Mouse (Mus musculus) liver, embryonic 11.5 days (tissue): ENCODE data around the gene Dscam. TPM values are rescaled to one million over a fixed set of nuclear protein-coding genes. Genes with fewer than 3 reads are reported as not detected.

Experiments
- ATAC-seq: fragments of 200-750 bp; cut with Nextera tagmentation; replicated peaks from 2 replicates; pipeline ENCODE4 v1.8.0; 2017; ENCODE audit warnings: moderate number of reproducible peaks, mild to moderate bottlenecking, moderate TSS enrichment, moderate library complexity; ENCODE audit not compliant: low FRiP score
- DNase-seq: peaks from one replicate; pipeline ENCODE4 v3.0.0-alpha.2; 2017; ENCODE audit warnings: low spot score
- H3K27ac ChIP-seq: fragments of 300-500 bp; sonication (generic); 2 replicates; pipeline ENCODE4 v1.5.1; 2014; ENCODE audit warnings: mild to moderate bottlenecking, low read depth, low read length, control low read depth
- H3K27me3 ChIP-seq: fragments of 300-500 bp; sonication (generic); replicated peaks from 2 replicates; pipeline ENCODE4 v1.6.1; 2014; ENCODE audit warnings: low read length, mixed read lengths; ENCODE audit not compliant: control insufficient read depth, insufficient read depth
- H3K36me3 ChIP-seq: fragments of 300-500 bp; sonication (generic); 2 replicates; pipeline ENCODE4 v1.6.1; 2014; ENCODE audit warnings: mild to moderate bottlenecking, low read length, moderate library complexity, mixed read lengths; ENCODE audit not compliant: control insufficient read depth, insufficient read depth
- H3K4me1 ChIP-seq: fragments of 300-500 bp; sonication (generic); replicated peaks from 2 replicates; pipeline ENCODE4 v1.6.1; 2014; ENCODE audit warnings: low read length, mixed read lengths; ENCODE audit not compliant: control insufficient read depth, insufficient read depth
- H3K4me2 ChIP-seq: fragments of 300-500 bp; sonication (generic); 2 replicates; pipeline ENCODE4 v1.6.1; 2014; ENCODE audit warnings: mild to moderate bottlenecking, control low read depth, moderate library complexity
- H3K4me3 ChIP-seq: fragments of 300-500 bp; sonication (generic); 2 replicates; pipeline ENCODE4 v1.5.1; 2014; ENCODE audit warnings: low read depth, low read length, control low read depth
- H3K9ac ChIP-seq: fragments of 300-500 bp; sonication (generic); 2 replicates; pipeline ENCODE4 v1.6.1; 2014; ENCODE audit warnings: low read depth, low read length, control low read depth
- H3K9me3 ChIP-seq: fragments of 300-500 bp; sonication (generic); 2 replicates; pipeline ENCODE4 v1.6.1; 2016; ENCODE audit warnings: low read length, inconsistent platforms, mixed read lengths; ENCODE audit not compliant: control insufficient read depth
- WGBS: fragments of 180-500 bp; shearing (Covaris S2); extraction: QIAGEN DNeasy Blood & Tissue Kit; methylation state at CpG from one replicate; pipeline ENCODE4 v1.1.7; 2014; 5-methylcytosine and 5-hydroxymethylcytosine counted together
- polyA plus RNA-seq: library from polyadenylated mRNA; unstranded; fragments of >200 nt; fragmentation: Nextera tagmentation; extraction: Ambion mirVana; gene quantifications from 2 replicates; pipeline ENCODE4 v1.2.1, GENCODE M21; 2014

Dscam gene
- polyA plus RNA-seq, 1 experiment from 2014 or later: 0.04 TPM

- ATAC-seq (no peak), DNase-seq (peak; percentile 24)
- Histone ChIP-seq H3K27ac (no peak overlapping the region), H3K4me2 (no peak overlapping the region), H3K9ac (no peak overlapping the region), H3K4me1 (no peaks in the 10 kb centered on the region), H3K27me3 (no peaks in the 10 kb centered on the region), H3K9me3 (no peaks in the 10 kb centered on the region), H3K36me3 (no peaks in the 10 kb centered on the region), H3K4me3 (no peak overlapping the region)
- WGBS: 76% methylated on average over 8 of the region's 8 CpGs
Observed at GRCm38 (mm10) chr16:96563350-96564257, 606.9 kb downstream of the Dscam start.

DNA sequence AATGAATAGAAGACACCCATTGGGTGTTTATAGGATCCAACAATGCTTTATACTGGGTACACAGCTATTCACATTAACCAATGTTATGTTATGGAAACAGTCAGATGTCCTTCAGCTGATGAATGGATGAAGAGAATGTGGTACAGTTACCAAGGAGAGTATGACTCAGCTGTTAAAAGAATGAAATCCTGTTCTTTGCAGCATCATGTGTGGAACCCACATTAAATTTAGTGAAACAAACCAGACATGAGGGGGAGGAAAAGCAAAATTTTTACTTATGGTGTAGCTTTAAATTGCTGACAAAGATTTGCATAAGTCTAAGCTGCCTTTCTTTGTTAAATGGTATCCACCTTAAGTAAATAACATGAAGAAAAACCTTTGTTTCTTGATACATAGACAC lies 610.8 kb downstream of the Dscam start:
- Histone ChIP-seq H3K4me3 (no peak overlapping the region), H3K9ac (no peak overlapping the region), H3K36me3 (no peaks in the 10 kb centered on the region), H3K27me3 (no peaks in the 10 kb centered on the region), H3K9me3 (no peaks in the 10 kb centered on the region), H3K27ac (no peak overlapping the region), H3K4me1 (no peaks in the 10 kb centered on the region), H3K4me2 (no peak overlapping the region)
- DNase-seq (no peak), ATAC-seq (no peak)

DNA sequence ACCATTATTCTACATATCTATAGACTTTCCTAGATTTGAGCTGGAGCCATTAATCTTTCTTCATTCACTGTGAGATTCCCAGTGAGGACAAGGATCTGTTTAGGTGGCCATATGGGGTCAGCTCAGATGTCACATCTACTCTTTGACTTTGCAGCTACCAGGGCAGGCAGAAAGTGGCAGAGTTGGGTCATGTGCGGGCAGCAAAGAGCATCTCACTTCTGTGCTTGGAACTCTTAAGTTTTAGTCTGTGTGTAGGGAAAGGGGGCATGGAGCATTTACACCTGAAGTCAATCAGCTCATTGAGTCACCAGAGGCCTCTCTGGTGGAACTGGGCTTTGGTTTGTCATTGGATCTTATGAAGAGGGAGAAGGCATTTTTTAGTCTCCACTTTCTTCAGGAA lies 612.2 kb downstream of the Dscam start:
- Histone ChIP-seq H3K4me3 (no peak overlapping the region), H3K36me3 (no peaks in the 10 kb centered on the region), H3K4me2 (no peak overlapping the region), H3K9ac (no peak overlapping the region), H3K4me1 (no peaks in the 10 kb centered on the region), H3K9me3 (no peaks in the 10 kb centered on the region), H3K27me3 (no peaks in the 10 kb centered on the region), H3K27ac (no peak overlapping the region)
- no peak for DNase-seq
- WGBS: 86% methylated on average over 1 of the region's 1 CpGs
- no peak for ATAC-seq

DNA sequence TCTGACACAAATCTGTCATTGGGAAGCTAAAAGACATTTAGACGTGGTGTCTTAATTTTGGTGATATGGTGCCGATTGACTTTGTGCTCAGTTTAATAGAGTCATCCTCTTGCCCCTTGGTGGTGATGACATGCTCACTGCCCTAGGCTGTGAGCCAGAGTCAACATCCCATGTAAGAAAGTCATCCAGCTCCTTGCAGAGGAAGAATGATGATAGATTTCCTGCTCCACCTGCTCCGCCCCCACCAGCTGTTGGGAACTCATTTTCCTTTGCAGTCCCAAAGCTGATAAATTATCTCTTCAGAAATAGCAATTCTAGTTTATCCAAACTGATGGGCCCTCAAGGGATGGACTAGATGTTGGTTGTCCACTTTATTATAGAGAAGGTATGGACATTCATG lies 613.9 kb downstream of the Dscam start:
- no peaks in the 10 kb centered on the region for H3K36me3 ChIP-seq
- no peak overlapping the region for H3K4me3 ChIP-seq
- no peaks in the 10 kb centered on the region for H3K4me1 ChIP-seq
- no peaks in the 10 kb centered on the region for H3K9me3 ChIP-seq
- ATAC-seq (no peak), DNase-seq (no peak)
- WGBS: 74% methylated on average over 3 of the region's 3 CpGs
- H3K27me3 ChIP-seq: no peaks in the 10 kb centered on the region
- H3K4me2 ChIP-seq: no peak overlapping the region
- no peak overlapping the region for H3K27ac ChIP-seq
- no peak overlapping the region for H3K9ac ChIP-seq

GRCm38 (mm10) chr16:96555412-96555811 lies 615.1 kb downstream of the Dscam start:
- DNase-seq (no peak), ATAC-seq (no peak)
- 70% methylated on average over 4 of the region's 4 CpGs for WGBS
- no peak overlapping the region for H3K27ac ChIP-seq
- no peaks in the 10 kb centered on the region for H3K4me1 ChIP-seq
- H3K4me2 ChIP-seq: no peak overlapping the region
- H3K4me3 ChIP-seq: no peak overlapping the region
- no peaks in the 10 kb centered on the region for H3K9me3 ChIP-seq
- H3K27me3 ChIP-seq: no peaks in the 10 kb centered on the region
- H3K9ac ChIP-seq: no peak overlapping the region
- no peaks in the 10 kb centered on the region for H3K36me3 ChIP-seq

DNA sequence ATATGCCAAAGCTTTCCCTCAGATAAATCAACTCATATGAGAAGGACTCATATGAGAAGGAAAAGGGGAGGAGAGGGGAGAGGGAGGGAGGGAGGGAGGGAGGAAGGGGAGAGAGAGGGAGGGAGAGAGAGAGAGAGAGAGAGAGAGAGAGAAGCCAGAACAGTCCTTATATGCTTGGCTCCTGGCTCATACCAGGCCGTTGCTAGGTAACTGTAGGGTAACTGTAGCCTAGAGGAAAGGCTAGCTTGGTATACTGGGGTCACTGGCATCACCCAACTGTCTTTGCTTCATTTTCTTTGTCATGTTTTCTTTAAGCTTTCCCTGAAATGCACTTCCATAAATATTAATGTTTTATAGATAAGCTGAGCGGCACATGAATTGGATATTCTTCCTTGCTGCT lies 617.9 kb downstream of the Dscam start:
- no peak overlapping the region for H3K4me2 ChIP-seq
- no peaks in the 10 kb centered on the region for H3K27me3 ChIP-seq
- 76% methylated on average over 2 of the region's 2 CpGs for WGBS

GRCm38 (mm10) chr16:96541056-96541455 lies 629.5 kb downstream of the Dscam start:
- WGBS: 61% methylated on average over 2 of the region's 2 CpGs
- no peak overlapping the region for H3K4me2 ChIP-seq
- no peaks in the 10 kb centered on the region for H3K36me3 ChIP-seq
- DNase-seq (peak; percentile 11), ATAC-seq (no peak)
- no peak overlapping the region for H3K9ac ChIP-seq
- H3K27ac ChIP-seq: no peak overlapping the region
- peaks cover 8% of the 10 kb centered on the region; the same call in 1 of the 2 replicates for H3K27me3 ChIP-seq
- H3K9me3 ChIP-seq: no peaks in the 10 kb centered on the region
- no peaks in the 10 kb centered on the region for H3K4me1 ChIP-seq
- no peak overlapping the region for H3K4me3 ChIP-seq

More for the DNA sequence above, 617.9 kb downstream of the Dscam start:
- ATAC-seq (no peak), DNase-seq (no peak)
- H3K4me3 ChIP-seq: no peak overlapping the region
- H3K27ac ChIP-seq: no peak overlapping the region
- no peaks in the 10 kb centered on the region for H3K36me3 ChIP-seq
- no peaks in the 10 kb centered on the region for H3K9me3 ChIP-seq
- H3K4me1 ChIP-seq: no peaks in the 10 kb centered on the region
- no peak overlapping the region for H3K9ac ChIP-seq
